Mouse (Mus musculus) bone marrow, adult 2 months (tissue): ENCODE measurements around the gene Skiv2l.
A peak's percentile ranks its signal among the peaks of the same experiment; 100 is the strongest.

Experiments used
- CTCF ChIP-seq: fragments of 200-500 bp; IDR thresholded peaks from 2 replicates; pipeline ENCODE4 v1.5.1; 2011; ENCODE audit warnings: low read length, control low read depth; ENCODE audit not compliant: control insufficient read depth, insufficient read depth
- POLR2A ChIP-seq: fragments of 200-500 bp; IDR thresholded peaks from 2 replicates; pipeline ENCODE4 v1.6.1; 2011; ENCODE audit warnings: low read depth, mild to moderate bottlenecking, control low read depth, low read length, borderline replicate concordance; ENCODE audit not compliant: control insufficient read depth

DNA sequence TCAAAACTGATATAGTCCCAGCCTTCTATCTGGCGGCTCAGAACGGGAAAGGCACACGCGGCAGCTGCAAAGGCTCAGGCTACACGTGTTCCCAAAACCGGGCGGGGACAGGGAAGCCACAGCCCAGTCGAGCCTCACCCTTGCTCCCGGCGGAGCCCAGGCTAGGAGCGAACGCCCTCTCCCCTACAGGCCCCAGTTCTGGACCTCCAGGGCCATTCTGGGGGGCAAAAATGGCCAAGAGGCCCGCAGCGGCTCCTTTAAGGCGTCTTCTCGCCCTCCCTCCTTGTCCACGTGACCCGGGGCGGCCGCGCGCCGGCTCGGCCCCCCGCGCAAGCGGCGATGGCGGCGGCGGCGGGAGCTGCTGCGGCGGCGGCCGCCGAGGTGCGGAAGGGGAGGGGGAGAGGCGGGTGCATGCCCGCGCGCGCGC lies 48.2 kb upstream of the Skiv2l start, which contains the start of the genes C2 and Ehmt2:
- peak; percentile 40; the same call in 1 of the 2 replicates for TF ChIP-seq POLR2A
- no peak for TF ChIP-seq CTCF
